Mouse (Mus musculus) gonadal fat pad, adult 2 months (tissue): ENCODE results near the gene Psmd14. TPM values are rescaled to one million over a fixed set of nuclear protein-coding genes. Genes with fewer than 3 reads are reported as not detected.

ENCODE experiments used
- DNase-seq: peaks from one replicate; pipeline ENCODE4 v3.0.0-alpha.2; 2012; ENCODE audit warnings: low read depth
- polyA plus RNA-seq: library from polyadenylated mRNA; depleted of rRNA; stranded (reverse); fragments of >200 nt; gene quantifications from 2 replicates; pipeline ENCODE4 v1.2.3, GENCODE M21; 2012; rRNA removed

Gene Psmd14
- polyA plus RNA-seq, 1 experiment: 28.7 TPM

DNA sequence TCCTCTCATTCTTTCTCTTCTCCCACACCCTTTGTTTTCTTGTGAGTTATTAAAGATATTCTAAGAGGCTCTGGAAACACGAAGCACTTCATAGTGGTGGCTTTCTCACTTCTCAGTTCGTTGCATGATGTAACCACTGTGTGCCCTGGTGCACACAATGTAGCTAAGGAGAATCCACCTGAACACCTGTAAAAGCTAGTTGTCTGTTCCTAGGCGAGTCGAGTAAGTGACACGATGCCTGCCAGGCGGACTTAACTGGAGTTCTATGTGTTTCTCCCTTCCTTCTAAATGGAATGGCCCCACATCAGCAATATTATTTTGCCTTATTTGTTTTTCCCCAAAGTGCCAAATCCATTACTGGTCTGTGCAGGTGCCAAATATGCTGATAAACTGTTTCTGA lies 101.6 kb downstream of the Psmd14 start:
- no peak for DNase-seq

DNA sequence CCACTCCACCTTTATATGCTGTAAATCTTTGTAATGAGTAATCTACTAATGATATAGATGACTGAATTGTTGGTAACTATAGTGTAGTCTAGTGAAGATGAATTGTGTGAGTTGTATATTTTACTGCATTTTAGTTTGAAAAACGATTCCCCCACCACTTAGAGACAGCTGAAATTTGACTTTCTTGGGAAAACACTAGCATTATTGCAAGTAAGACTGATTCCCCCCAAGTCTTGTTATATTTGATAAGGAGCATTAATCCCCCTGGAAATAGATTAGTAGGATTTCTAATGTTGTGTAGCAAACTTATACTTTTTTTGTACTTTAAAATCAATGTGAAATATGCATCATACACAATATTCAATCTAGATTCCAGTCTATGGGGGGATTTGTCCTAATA lies 102.0 kb downstream of the Psmd14 start:
- no peak for DNase-seq

DNA sequence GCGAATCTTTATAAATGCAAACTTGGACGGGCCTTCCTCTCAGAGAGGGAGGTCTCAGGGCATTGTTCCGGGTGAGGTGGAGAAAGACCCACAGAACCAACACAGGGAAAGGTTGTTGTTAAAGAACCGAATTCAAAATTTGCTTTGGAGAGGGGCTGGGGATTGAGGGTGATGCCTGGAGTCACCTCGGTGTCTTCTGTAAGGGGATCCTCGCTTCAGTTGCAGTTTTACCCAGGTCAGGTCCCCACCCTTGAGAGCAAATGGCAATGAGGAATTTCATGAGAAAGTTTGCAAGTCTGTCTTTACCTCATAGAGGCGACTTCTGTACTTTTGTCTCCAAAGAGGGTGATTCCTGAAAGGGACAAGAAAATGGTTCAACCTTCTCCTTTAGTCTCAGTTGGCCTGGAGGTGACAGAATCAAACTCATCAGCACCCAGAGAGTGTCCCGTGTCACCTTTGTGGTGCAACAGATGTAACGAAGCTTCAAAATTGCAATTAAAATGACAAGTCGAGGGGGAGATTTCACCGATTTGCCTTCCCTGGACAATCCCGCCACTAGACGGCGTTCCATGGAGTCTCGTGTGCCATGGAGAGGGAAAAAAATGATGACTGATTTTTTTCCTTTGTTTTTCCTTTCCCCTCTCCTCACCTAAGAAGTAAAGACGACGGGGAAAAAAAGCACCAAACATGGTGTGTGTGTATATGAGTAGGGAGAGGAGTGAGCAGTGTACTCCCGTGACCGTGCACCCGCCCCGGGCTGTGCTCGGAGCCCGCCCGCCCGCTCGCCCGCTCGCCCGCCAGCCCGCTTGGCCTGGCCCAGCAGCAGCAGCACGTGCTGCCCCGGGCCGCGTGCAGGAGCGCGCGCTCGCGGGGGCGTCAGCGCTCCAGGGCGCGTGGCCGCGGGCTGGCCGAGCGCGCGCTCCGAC lies 103.3 kb downstream of the Psmd14 start:
- DNase-seq: no peak

DNA sequence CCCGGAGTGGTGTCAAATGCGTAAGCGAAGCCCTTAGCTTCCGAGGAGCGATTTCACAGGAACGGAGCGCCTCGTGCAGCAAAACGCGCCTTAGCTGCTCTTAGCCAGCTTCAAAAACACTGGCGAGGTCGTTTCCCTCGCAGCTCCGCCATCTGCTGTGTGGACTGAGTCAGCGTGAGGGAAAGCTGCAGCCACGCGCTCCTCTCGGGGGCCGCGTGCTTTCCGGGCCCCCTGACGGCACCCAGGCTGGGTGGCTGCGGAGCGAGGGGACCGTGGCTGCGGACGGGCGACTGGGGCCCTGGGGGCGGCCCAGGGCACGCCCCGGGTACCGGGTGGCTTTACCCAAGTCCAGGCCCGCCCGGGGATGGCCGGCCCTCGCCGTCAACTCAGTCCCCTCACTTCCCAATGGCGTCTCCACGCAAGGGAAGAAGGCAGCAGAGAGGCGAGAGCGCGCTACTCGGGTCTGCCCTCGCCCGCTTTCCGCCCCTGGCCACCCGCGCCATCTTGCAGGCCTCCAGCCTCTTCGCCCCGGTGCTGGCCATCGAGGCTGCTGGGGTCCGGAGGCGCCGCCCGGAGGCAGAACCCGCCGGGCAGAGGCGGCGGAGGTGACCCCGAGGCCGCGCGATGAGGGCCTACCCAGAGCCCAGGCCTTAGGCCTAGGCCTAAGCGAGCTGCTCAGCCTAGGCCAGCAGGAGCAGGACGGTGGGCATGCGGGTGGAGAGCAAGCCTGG lies 104.3 kb downstream of the Psmd14 start:
- DNase-seq: no peak

DNA sequence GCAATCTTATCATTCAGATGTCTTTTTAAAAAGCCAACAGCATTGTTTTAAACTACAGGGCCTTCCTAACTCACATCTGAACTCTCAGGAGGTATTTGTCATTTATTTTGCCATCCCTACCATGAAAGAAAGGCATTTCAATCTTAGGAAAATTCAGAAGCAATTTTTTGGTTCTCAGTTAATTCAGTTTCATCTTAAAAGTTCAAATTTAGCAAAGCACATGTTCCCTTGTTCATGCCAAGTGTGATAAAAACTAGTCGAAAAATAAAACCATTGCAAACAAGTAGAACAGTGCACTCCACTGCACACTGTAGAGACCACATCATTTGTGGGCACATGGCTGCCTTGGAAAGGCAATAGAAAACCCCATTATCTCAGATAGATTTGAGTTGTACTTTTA lies 106.7 kb downstream of the Psmd14 start:
- DNase-seq: no peak

DNA sequence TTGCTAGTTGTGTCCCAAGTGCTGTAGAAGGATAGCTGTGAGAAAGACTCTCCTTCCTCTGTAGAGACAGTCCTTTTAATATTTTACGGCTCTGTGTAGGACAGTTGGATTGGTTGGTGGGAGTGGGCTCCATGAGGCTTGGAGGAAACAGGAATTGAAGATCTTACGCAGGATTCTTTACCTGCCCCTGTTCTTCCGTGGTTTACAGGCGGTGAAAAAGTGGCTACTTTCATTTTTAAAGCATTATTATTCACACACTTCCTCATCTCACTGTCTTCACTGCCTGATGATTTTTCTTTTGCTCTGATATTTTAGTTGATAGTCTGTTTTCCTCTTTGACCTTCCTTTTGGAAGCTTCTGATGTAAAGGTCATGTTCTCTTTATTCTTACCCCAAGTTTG lies 108.7 kb downstream of the Psmd14 start:
- no peak for DNase-seq

DNA sequence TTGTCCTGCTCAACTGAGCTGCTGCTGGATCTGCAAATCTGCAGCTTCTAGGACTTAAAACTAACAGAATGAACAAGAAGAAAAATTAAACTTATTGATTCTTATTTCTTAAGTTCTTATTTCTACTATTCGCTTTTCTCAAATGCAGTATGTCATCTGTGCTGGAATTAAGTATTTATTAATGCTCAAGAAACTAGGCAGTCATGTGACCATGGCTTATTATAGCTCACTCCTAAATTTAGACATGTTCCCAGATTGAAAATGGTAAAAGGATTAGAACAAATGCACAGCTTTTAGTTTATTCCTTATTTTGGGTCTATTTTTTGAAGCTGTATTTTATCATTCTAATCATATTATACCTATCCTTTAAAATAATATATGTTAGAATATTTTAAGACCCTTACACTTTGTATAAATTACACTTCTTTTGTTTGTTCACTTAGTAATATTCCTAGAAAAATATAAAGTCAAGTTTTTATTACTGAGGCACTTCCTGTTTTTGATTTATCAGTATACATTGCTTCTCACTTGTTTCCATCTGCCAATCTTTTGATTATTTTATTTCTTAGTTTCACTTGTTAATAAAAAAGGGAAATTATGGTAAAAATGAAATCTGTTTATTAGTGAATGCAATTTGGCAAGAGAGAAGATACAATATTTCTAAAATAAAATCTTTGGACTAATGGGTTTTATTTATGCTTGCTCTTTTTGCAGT lies 112.1 kb downstream of the Psmd14 start:
- DNase-seq: no peak

DNA sequence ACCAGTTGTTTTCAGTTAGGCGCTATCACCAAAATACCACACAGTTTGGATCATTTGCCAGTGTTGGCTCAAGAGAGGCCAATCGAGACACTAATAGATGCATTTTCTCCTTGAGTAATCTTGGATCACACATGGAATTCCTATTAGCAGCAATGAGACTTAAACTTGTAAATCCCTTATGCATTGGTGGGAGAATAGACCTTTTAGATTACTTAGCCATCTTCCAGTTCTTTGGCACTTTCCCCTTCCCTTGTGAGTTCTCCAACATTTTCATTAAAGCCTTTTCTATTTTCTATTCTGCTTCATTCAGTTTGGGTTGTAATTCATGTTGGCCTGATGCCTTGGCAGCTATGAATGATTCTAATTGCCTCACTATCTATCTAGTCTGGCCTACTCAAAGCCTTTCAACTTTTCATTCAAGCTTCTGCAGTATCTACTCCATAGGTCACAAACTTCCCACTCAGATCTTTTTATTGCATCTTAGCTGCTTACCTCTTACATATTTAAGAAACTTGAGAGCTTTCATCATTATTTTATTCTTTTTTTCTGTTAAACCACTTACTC lies 125.8 kb downstream of the Psmd14 start:
- no peak for DNase-seq

Other genes with a start within 250 kb of the Psmd14 start
- 10.4 and 14.2 TPM in 2 replicates for gene Tank, start 133.1 kb upstream of the Psmd14 start, polyA plus RNA-seq
- gene Tbr1, start 91.2 kb downstream of the Psmd14 start, polyA plus RNA-seq: not detected in 2 replicates